ENCODE assay signal across 8 mouse cellular contexts in the genomic region with DNA sequence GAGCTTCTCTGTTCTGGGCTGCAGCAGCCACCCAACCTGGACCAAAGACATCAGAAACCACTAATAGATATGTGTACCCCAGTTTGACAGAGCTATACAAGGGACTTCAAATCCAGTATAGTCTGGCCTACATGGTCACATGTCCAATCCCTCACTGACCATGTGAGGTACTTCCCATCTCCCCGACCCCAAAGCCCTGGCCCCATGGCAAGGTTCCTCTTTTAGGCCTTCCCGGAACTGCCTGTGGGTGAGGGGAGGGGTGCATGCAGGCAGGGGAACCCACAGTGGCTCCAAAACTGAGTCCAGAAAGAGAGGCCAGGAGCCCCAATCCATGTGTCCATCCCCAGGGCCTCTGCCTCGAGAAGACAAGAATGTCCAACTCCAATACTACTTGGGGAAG. TPM values are rescaled to one million over a fixed set of nuclear protein-coding genes. Genes with fewer than 3 reads are reported as not detected.
DNase-seq lines count a peak whose midpoint lies in the region; ATAC-seq and TF ChIP-seq lines count a peak whose summit lies in the region.
"Had no signal": no experiment of that assay in that cellular context is flagged by ENCODE, and none has a peak within 500 bp of the region (broad histone marks: within the 10 kb centered on the region; RNA-seq: fewer than 3 reads in every experiment).

No protein-coding gene starts in this region.

- H3K4me2 ChIP-seq in neural tube, embryonic 15.5 days, result no peak overlapping the region
- H3K4me2 ChIP-seq in forebrain, embryonic 11.5 days (ENCODE audit: low read depth, low read length, severe bottlenecking), result no peak overlapping the region
- H3K4me2 ChIP-seq: midbrain, embryonic 12.5 days had no signal

- no peaks in the 10 kb centered on the region for H3K9me3 ChIP-seq in embryonic facial prominence, embryonic 10.5 days
- no peaks in the 10 kb centered on the region for H3K9me3 ChIP-seq in limb, embryonic 10.5 days (replicated peaks)
- no peaks in the 10 kb centered on the region for H3K9me3 ChIP-seq in neural tube, embryonic 15.5 days (replicated peaks)
- H3K9me3 ChIP-seq in forebrain, embryonic 11.5 days (ENCODE audit: control insufficient read depth, low read length), result no peaks in the 10 kb centered on the region
- H3K9me3 ChIP-seq: midbrain, embryonic 12.5 days had no signal

- no peak overlapping the region for H3K9ac ChIP-seq in neural tube, embryonic 15.5 days (replicated peaks)
- no peak overlapping the region for H3K9ac ChIP-seq in forebrain, embryonic 11.5 days (ENCODE audit: low read length)
- H3K9ac ChIP-seq: midbrain, embryonic 12.5 days had no signal

- TF ChIP-seq CTCF in layer of hippocampus, adult 2 months (conservative IDR thresholded peaks at IDR 0.05), result no peak

- peak overlapping the region; percentile 80 for H3K27ac ChIP-seq in layer of hippocampus, adult 2 months
- H3K27ac ChIP-seq in embryonic facial prominence, embryonic 10.5 days (replicated peaks), result peak overlapping the region; percentile 78
- peak overlapping the region; percentile 84 for H3K27ac ChIP-seq in limb, embryonic 10.5 days
- H3K27ac ChIP-seq in neural tube, embryonic 15.5 days (replicated peaks), result peak overlapping the region; percentile 42; the same call in 1 of the 2 replicates
- H3K27ac ChIP-seq in forebrain, embryonic 11.5 days (ENCODE audit: low read depth, low read length), result no peak overlapping the region
- H3K27ac ChIP-seq: midbrain, embryonic 12.5 days had no signal

- 64% methylated on average over 3 of the region's 3 CpGs for WGBS in embryonic facial prominence, embryonic 10.5 days
- 79% methylated on average over 3 of the region's 3 CpGs for WGBS in limb, embryonic 10.5 days
- WGBS in neural tube, embryonic 15.5 days, result 77% methylated on average over 3 of the region's 3 CpGs
- WGBS in forebrain, embryonic 11.5 days, result 80% methylated on average over 3 of the region's 3 CpGs

- H3K27me3 ChIP-seq in embryonic facial prominence, embryonic 10.5 days (replicated peaks; ENCODE audit: low read depth, poor library complexity, severe bottlenecking), result no peaks in the 10 kb centered on the region
- H3K27me3 ChIP-seq in limb, embryonic 10.5 days (ENCODE audit: low read depth, poor library complexity, severe bottlenecking), result no peaks in the 10 kb centered on the region
- H3K27me3 ChIP-seq in neural tube, embryonic 15.5 days (replicated peaks), result no peaks in the 10 kb centered on the region
- no peaks in the 10 kb centered on the region for H3K27me3 ChIP-seq in forebrain, embryonic 11.5 days (ENCODE audit: control insufficient read depth, insufficient read depth, low read length)
- H3K27me3 ChIP-seq: midbrain, embryonic 12.5 days had no signal

- H3K36me3 ChIP-seq in embryonic facial prominence, embryonic 10.5 days (replicated peaks), result peaks cover 97% of the 10 kb centered on the region
- peaks cover 91% of the 10 kb centered on the region for H3K36me3 ChIP-seq in limb, embryonic 10.5 days
- H3K36me3 ChIP-seq in neural tube, embryonic 15.5 days, result peaks cover 16% of the 10 kb centered on the region
- H3K36me3 ChIP-seq in forebrain, embryonic 11.5 days (ENCODE audit: control insufficient read depth, insufficient read depth, low read length), result peaks cover 14% of the 10 kb centered on the region; the same call in 1 of the 2 replicates

- no peak for ATAC-seq in neural tube, embryonic 15.5 days (ENCODE audit: low FRiP score)
- ATAC-seq in forebrain, embryonic 11.5 days (replicated peaks; ENCODE audit: low FRiP score), result no peak

- no peak overlapping the region for H3K4me3 ChIP-seq in layer of hippocampus, adult 2 months
- H3K4me3 ChIP-seq in embryonic facial prominence, embryonic 10.5 days, result peak overlapping the region; percentile 25; the same call in 1 of the 2 replicates
- H3K4me3 ChIP-seq in limb, embryonic 10.5 days, result peak overlapping the region; percentile 22; the same call in 1 of the 2 replicates
- H3K4me3 ChIP-seq in neural tube, embryonic 15.5 days (replicated peaks), result no peak overlapping the region
- no peak overlapping the region for H3K4me3 ChIP-seq in forebrain, embryonic 11.5 days (ENCODE audit: low read depth, low read length)
- H3K4me3 ChIP-seq: midbrain, embryonic 12.5 days had no signal

- peaks cover 78% of the 10 kb centered on the region for H3K4me1 ChIP-seq in embryonic facial prominence, embryonic 10.5 days
- H3K4me1 ChIP-seq in limb, embryonic 10.5 days, result peaks cover 69% of the 10 kb centered on the region
- peaks cover 93% of the 10 kb centered on the region for H3K4me1 ChIP-seq in neural tube, embryonic 15.5 days
- H3K4me1 ChIP-seq in forebrain, embryonic 11.5 days (replicated peaks; ENCODE audit: control insufficient read depth, insufficient read depth, low read length), result peaks cover 21% of the 10 kb centered on the region

- no peak for DNase-seq in layer of hippocampus, adult 2 months (ENCODE audit: low spot score in 2 of 2)
- DNase-seq in layer of hippocampus, postnatal 14 days (ENCODE audit: low spot score in 2 of 2), result no peak
- no peak for DNase-seq in embryonic facial prominence, embryonic 10.5 days (ENCODE audit: low spot score)
- no peak for DNase-seq in limb, embryonic 10.5 days (ENCODE audit: low spot score)
- DNase-seq in right cerebral cortex, postnatal 36 days (ENCODE audit: low spot score in 2 of 2), result no peak
- no peak for DNase-seq in forebrain, embryonic 11.5 days (ENCODE audit: low spot score)

RNA-seq across cellular contexts. Expression of a gene that starts 6.8 kb away (rescaled TPM):
- total RNA-seq in layer of hippocampus, adult 2 months (2021), result 100 to 1,000 TPM; 187 to 201 TPM
- total RNA-seq in layer of hippocampus, postnatal 14 days (2021), result 100 to 1,000 TPM; 357 to 365 TPM
- 33.4 and 35.5 TPM in 2 replicates for polyA plus RNA-seq in embryonic facial prominence, embryonic 10.5 days (2016; fragmentation: Nextera tagmentation; extraction: Ambion mirVana)
- polyA plus RNA-seq in limb, embryonic 10.5 days (2016; fragmentation: Nextera tagmentation; extraction: Ambion mirVana), result 36.6 and 47.0 TPM in 2 replicates
- 58.8 and 63.9 TPM in 2 replicates for polyA plus RNA-seq in neural tube, embryonic 15.5 days (2015; fragmentation: Nextera tagmentation; extraction: Ambion mirVana)
- polyA plus RNA-seq in forebrain, embryonic 11.5 days (2014; fragmentation: Nextera tagmentation; extraction: Ambion mirVana), result 83.3 and 91.5 TPM in 2 replicates

RNA-seq across cellular contexts. Expression of a gene that starts 35.0 kb away (rescaled TPM):
- total RNA-seq in layer of hippocampus, adult 2 months (2021), result 10 to 100 TPM; 23.9 to 24.8 TPM
- 10 to 100 TPM; 35.8 to 39.7 TPM for total RNA-seq in layer of hippocampus, postnatal 14 days (2021)
- 11.7 and 14.9 TPM in 2 replicates for polyA plus RNA-seq in embryonic facial prominence, embryonic 10.5 days (2016; fragmentation: Nextera tagmentation; extraction: Ambion mirVana)
- polyA plus RNA-seq in limb, embryonic 10.5 days (2016; fragmentation: Nextera tagmentation; extraction: Ambion mirVana), result 4.3 and 5.8 TPM in 2 replicates
- polyA plus RNA-seq in neural tube, embryonic 15.5 days (2015; fragmentation: Nextera tagmentation; extraction: Ambion mirVana), result 16.7 and 19.4 TPM in 2 replicates
- polyA plus RNA-seq in forebrain, embryonic 11.5 days (2014; fragmentation: Nextera tagmentation; extraction: Ambion mirVana), result 41.8 and 45.4 TPM in 2 replicates

Comparison
In these comparisons a context has a peak if more than half of its experiments do, and no peak if none do; other contexts are left out.
1. H3K4me3 ChIP-seq: peak in embryonic facial prominence, embryonic 10.5 days (single experiment) and limb, embryonic 10.5 days (single experiment); none in layer of hippocampus, adult 2 months (single experiment), neural tube, embryonic 15.5 days (single experiment) and forebrain, embryonic 11.5 days (single experiment).